Mouse (Mus musculus) liver, embryonic 16.5 days (tissue): ENCODE measurements at regions not wholly inside any gene's neighbourhood (a gene's known extent, or its start where the extent isn't known, plus 50 kb on each side); places are given as distances from the start of the nearest gene placed in this dataset.
"Not testable (repeated sequence)": the region's sequence is repeated elsewhere in the genome, so short reads cannot be mapped to it uniquely, and the experiment has no call there.

Source experiments
- ATAC-seq: fragments of 200-750 bp; cut with Nextera tagmentation; 2 replicates; pipeline ENCODE4 v1.8.0; 2017; ENCODE audit warnings: low read depth, mild to moderate bottlenecking, moderate number of reproducible peaks, moderate library complexity
- H3K27ac ChIP-seq: fragments of 300-500 bp; sonication (generic); 2 replicates; pipeline ENCODE4 v1.5.1; 2014; ENCODE audit warnings: mild to moderate bottlenecking, low read length
- H3K27me3 ChIP-seq: fragments of 300-500 bp; sonication (generic); 2 replicates; pipeline ENCODE4 v1.6.1; 2014; ENCODE audit warnings: low read depth, low read length, mixed read lengths; ENCODE audit not compliant: control insufficient read depth, insufficient read depth
- H3K36me3 ChIP-seq: fragments of 300-500 bp; sonication (generic); 2 replicates; pipeline ENCODE4 v1.6.1; 2014; ENCODE audit warnings: mild to moderate bottlenecking; ENCODE audit not compliant: control insufficient read depth, insufficient read depth
- H3K4me1 ChIP-seq: fragments of 300-500 bp; sonication (generic); 2 replicates; pipeline ENCODE4 v1.6.1; 2014; ENCODE audit warnings: low read depth, low read length, mixed read lengths; ENCODE audit not compliant: control insufficient read depth
- H3K4me2 ChIP-seq: fragments of 300-500 bp; sonication (generic); 2 replicates; pipeline ENCODE4 v1.6.1; 2014; ENCODE audit warnings: low read depth, low read length, mixed read lengths
- H3K4me3 ChIP-seq: fragments of 300-500 bp; sonication (generic); 2 replicates; pipeline ENCODE4 v1.5.1; 2014; ENCODE audit warnings: low read depth, mild to moderate bottlenecking, low read length
- H3K9ac ChIP-seq: fragments of 300-500 bp; sonication (generic); 2 replicates; pipeline ENCODE4 v1.6.1; 2014; ENCODE audit warnings: low read depth, low read length
- H3K9me3 ChIP-seq: fragments of 300-500 bp; sonication (generic); replicated peaks from 2 replicates; pipeline ENCODE4 v1.6.1; 2016; ENCODE audit warnings: low read length; ENCODE audit not compliant: control insufficient read depth
- WGBS: fragments of 180-500 bp; shearing (Covaris S2); extraction: QIAGEN DNeasy Blood & Tissue Kit; methylation state at CpG from one replicate; pipeline ENCODE4 v1.1.7; 2014; ENCODE audit not compliant: insufficient replicate concordance; 5-methylcytosine and 5-hydroxymethylcytosine counted together

DNA sequence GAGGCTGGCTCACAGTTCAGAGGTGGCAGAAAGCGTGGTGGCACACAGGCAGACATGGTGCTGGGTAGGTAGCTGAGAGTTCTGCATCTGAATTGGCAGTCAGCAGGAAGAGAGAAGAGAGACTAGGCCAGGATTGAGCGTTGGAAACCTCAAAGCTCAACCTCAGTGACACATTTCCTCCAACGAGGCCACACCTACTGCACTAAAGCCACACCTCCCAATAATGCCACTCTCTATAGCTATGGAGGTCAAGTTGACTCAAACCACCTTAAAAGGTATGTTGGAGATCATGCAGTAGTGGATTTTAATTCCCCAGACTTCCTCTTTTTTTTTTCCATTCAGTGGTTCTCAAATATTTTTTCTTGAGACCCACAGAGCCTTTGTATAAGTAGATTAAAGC is 57.1 kb downstream of the Ccdc54 start:
- no peaks in the 10 kb centered on the region for H3K36me3 ChIP-seq
- ATAC-seq, result no peak
- H3K9me3 ChIP-seq, result no peaks in the 10 kb centered on the region
- no peak overlapping the region for H3K4me3 ChIP-seq
- H3K4me2 ChIP-seq, result no peak overlapping the region
- H3K27me3 ChIP-seq, result peaks cover 8% of the 10 kb centered on the region
- H3K27ac ChIP-seq, result no peak overlapping the region
- no peak overlapping the region for H3K9ac ChIP-seq
- H3K4me1 ChIP-seq, result no peaks in the 10 kb centered on the region; the same call in 1 of the 2 replicates
- WGBS, result 33% methylated on average over 3 of the region's 3 CpGs

DNA sequence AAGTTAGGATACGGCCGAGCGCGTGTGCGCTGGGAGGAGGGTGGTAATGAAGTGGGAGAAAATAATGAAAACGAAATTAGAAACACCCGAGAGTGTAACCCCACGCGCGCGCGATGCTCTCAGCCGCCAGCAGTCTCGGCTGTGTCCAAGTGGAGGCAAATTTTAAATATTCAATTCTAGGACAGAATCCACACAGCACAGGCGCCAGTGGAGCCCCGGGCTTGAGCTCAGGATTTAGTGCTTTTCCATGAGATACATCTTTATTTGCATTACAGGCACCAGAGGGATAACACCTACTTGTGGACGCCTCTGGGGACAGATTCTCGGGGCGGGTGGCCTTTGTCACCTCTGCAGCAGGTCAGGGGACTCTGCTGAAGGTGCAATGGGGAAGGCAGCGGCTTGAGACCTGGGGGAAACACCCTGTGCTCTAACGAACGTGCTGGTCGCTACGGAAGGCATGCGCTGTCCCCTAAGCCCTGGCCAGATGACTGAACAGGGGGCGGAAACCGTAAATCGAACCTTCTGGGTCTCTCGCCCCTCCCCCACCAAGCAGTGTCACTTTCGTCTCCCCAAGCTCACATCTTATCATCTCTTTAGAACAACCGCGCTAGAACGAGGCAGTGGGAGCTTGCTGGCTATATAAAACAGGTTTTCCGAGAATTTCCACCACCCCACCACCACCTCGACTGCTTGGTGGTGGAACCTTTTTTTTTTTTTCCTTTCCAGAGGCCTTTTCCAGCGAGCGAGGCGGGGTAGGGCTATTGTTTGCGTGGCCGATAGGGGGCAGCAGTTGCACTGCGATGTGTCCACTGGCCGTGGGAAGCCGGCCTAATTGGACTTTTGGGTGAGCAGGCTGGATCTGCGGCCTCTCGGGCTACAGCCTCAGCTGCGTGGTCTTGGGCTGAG is 61.2 kb downstream of the Ccdc54 start:
- under 1% methylated on average over 46 of the region's 46 CpGs for WGBS
- Histone ChIP-seq H3K4me2 (peak overlapping the region; percentile 78), H3K9ac (peak overlapping the region; percentile 47), H3K4me3 (peak overlapping the region; percentile 62), H3K27ac (0 out of 2 replicates have a peak overlapping the region, but pooled peaks have one; percentile 29), H3K27me3 (peaks cover 18% of the 10 kb centered on the region), H3K4me1 (no peaks in the 10 kb centered on the region; the same call in 1 of the 2 replicates), H3K9me3 (no peaks in the 10 kb centered on the region), H3K36me3 (no peaks in the 10 kb centered on the region)
- peak; percentile 45; the same call in 1 of the 2 replicates for ATAC-seq

DNA sequence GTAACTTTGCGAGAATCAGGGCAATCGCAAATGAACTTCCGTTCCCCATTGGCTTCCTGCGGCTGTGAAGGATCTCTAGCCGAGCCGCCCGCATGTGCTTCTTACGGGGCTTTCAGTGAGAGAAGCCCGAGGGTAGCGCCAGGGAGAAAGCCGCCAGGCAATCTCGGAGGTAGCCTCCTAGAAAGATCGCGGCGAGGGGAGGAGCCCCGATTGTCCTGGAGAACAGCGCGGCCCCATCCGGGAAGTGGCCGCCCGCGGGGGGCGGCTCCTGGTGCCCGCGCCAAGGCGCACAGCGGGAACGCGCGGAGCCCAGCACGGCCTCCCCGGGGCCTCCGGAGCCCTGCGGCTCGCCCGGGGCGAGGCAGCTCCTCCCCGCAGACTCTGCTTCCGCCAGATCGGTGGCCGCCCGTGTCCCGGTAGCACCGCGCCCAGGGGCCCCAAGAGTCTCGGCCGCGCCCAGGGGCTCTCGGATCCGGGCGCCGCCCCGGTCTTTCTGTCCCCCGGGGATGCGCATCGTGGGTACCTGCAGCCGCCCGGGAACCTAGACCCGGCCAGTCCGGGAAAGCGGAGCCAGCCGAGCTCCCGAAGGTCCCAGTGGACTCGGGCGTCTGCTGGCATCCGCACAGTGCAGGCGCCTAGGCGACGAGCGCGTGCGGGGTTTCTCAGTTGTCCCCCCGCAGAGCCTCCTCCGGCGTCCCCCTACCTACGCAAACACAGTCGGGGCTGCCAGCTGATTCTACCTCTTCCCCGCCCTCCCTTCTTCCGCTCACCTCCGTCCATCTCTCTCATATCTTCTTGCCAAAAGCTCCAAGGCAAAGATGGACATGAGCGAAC is 62.1 kb downstream of the Ccdc54 start:
- Histone ChIP-seq H3K4me2 (peak overlapping the region; percentile 78), H3K36me3 (no peaks in the 10 kb centered on the region), H3K27ac (peak overlapping the region; percentile 9; the same call in 1 of the 2 replicates), H3K9ac (peak overlapping the region; percentile 47; the same call in 1 of the 2 replicates), H3K4me1 (no peaks in the 10 kb centered on the region; the same call in 1 of the 2 replicates), H3K9me3 (no peaks in the 10 kb centered on the region), H3K4me3 (peak overlapping the region; percentile 62), H3K27me3 (peaks cover 18% of the 10 kb centered on the region)
- ATAC-seq, result peak; percentile 75
- WGBS, result under 1% methylated on average over 79 of the region's 81 CpGs

DNA sequence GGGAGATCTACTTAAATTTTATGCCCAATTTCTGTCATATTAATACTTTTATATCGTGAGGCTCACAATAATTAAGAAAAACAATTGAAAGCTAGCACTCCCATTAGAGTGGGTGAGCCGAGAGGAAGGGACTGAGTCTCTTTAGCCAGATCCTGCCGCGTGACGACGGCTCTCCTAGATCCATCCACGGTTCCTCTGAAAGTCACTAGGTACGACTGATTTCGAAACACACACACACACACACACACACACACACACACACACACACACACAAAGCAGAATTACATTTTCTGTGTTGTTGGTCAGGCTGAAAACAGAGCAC is 62.6 kb downstream of the Ccdc54 start:
- Histone ChIP-seq H3K27me3 (peaks cover 18% of the 10 kb centered on the region), H3K36me3 (no peaks in the 10 kb centered on the region), H3K4me1 (no peaks in the 10 kb centered on the region; the same call in 1 of the 2 replicates), H3K4me3 (peak overlapping the region; percentile 62), H3K9ac (peak overlapping the region; percentile 39; the same call in 1 of the 2 replicates), H3K9me3 (no peaks in the 10 kb centered on the region), H3K27ac (peak overlapping the region; percentile 9; the same call in 1 of the 2 replicates), H3K4me2 (peak overlapping the region; percentile 78)
- 0 out of 2 replicates have a peak, but pooled peaks have one; percentile 44 for ATAC-seq
- WGBS, result under 1% methylated on average over 9 of the region's 9 CpGs

DNA sequence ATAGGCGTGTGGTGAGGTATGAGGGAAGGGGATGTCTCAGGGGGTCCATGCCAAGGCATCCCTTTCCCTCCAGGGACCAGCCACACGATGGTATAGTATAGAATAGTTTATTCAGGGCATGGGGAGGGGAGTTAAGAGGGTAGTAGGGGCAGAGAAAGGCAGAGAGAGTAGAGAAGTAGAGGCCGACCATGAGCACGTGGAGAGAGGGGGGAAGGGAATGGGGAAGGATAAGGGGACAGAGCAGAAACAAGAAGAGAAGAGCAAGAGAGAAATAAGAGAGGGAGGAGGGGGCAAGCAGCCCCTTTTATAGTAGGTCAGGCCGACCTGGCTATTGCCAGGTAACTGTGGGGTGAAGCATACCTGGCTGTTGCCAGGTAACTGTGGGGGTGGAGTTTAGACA is 64.0 kb downstream of the Ccdc54 start:
- not testable (repeated sequence) for H3K4me3 ChIP-seq, H3K4me1 ChIP-seq, ATAC-seq, H3K9ac ChIP-seq, H3K27ac ChIP-seq, H3K4me2 ChIP-seq, H3K36me3 ChIP-seq, H3K9me3 ChIP-seq
- 42% methylated on average over 5 of the region's 5 CpGs for WGBS
- peaks cover 18% of the 10 kb centered on the region for H3K27me3 ChIP-seq

DNA sequence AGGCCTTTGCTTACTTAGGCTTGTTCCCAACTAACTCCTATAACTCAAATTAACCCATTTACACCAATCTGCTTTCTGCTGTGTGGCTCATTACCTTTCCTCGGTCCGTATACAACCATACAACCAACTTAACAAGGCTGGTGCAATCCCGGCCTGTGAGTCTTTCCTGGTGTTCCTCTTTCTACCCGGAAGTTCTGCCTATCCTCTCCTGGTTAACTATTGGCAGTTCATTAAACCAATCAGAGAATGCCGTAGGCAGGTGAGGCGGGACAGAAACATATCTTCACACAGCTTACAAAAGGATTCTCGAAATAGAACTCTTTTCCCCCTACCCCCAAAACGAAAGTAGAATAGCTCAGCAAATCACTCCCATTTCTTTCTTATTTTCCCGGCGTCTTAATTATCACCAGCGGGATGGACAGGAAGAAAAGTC is 65.0 kb downstream of the Ccdc54 start:
- no peak overlapping the region for H3K9ac ChIP-seq
- no peaks in the 10 kb centered on the region for H3K36me3 ChIP-seq
- WGBS, result 69% methylated on average over 11 of the region's 11 CpGs

DNA sequence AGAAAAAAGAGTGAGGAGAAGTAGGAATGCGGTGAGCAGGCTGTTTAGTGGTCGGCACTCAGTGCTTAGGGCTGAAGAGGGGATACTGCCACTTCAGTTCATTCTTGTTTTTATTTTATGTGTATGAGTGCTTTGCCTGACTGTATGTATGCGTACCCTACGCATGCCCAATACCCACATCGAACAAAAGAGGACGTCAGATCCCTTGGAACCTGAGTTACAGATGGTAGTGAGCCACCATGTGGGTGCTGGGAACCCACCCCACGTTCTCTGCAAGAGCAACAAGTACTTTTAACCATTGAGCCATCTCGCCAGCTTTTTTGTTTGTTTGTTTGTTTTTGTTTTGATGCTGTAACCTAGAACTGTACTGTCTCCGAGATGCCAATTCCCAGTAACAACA is 65.5 kb downstream of the Ccdc54 start:
- no peak overlapping the region for H3K9ac ChIP-seq
- peaks cover 18% of the 10 kb centered on the region for H3K27me3 ChIP-seq
- no peaks in the 10 kb centered on the region for H3K36me3 ChIP-seq
- no peaks in the 10 kb centered on the region; the same call in 1 of the 2 replicates for H3K4me1 ChIP-seq
- H3K27ac ChIP-seq, result no peak overlapping the region
- H3K9me3 ChIP-seq, result no peaks in the 10 kb centered on the region
- WGBS, result 76% methylated on average over 9 of the region's 9 CpGs
- ATAC-seq, result no peak
- H3K4me2 ChIP-seq, result no peak overlapping the region
- H3K4me3 ChIP-seq, result no peak overlapping the region

More for the DNA sequence above, 65.0 kb downstream of the Ccdc54 start:
- no peak overlapping the region for H3K4me2 ChIP-seq
- H3K9me3 ChIP-seq, result no peaks in the 10 kb centered on the region
- no peaks in the 10 kb centered on the region; the same call in 1 of the 2 replicates for H3K4me1 ChIP-seq
- H3K27ac ChIP-seq, result no peak overlapping the region
- H3K27me3 ChIP-seq, result peaks cover 18% of the 10 kb centered on the region
- no peak for ATAC-seq
- no peak overlapping the region for H3K4me3 ChIP-seq

DNA sequence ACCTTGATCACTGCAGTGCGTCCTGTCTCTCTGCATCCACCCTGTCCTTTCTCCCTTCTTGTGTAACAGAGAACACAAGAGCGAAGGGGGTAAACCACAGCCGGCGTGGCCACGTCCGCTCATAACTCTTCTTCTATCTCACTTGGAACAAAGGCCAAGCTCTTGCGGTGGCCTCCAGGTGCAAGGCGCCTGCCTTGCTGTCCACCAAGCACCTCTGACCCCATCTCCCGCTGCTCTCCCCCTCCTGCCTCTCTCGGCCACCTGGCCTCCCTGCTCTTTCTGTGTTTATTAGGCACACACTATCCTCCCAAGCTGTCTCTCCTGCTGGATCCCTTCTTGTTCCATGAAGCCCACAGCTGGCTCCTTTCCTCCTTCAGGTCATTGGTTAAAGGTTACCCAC is 71.3 kb downstream of the Ccdc54 start:
- H3K4me2 ChIP-seq, result no peak overlapping the region
- H3K9me3 ChIP-seq, result no peaks in the 10 kb centered on the region
- no peak overlapping the region for H3K9ac ChIP-seq
- H3K4me3 ChIP-seq, result no peak overlapping the region
- WGBS, result 62% methylated on average over 10 of the region's 10 CpGs
- ATAC-seq, result no peak
- no peaks in the 10 kb centered on the region for H3K36me3 ChIP-seq
- no peaks in the 10 kb centered on the region for H3K4me1 ChIP-seq
- H3K27me3 ChIP-seq, result no peaks in the 10 kb centered on the region
- no peak overlapping the region for H3K27ac ChIP-seq
